Mouse (Mus musculus) right cerebral cortex, postnatal 4 days (tissue): ENCODE data around the gene Cxcl14.

Experiments
- DNase-seq: peaks from one replicate; pipeline ENCODE4 v3.0.0-alpha.2; 2022

The Cxcl14 gene

DNA sequence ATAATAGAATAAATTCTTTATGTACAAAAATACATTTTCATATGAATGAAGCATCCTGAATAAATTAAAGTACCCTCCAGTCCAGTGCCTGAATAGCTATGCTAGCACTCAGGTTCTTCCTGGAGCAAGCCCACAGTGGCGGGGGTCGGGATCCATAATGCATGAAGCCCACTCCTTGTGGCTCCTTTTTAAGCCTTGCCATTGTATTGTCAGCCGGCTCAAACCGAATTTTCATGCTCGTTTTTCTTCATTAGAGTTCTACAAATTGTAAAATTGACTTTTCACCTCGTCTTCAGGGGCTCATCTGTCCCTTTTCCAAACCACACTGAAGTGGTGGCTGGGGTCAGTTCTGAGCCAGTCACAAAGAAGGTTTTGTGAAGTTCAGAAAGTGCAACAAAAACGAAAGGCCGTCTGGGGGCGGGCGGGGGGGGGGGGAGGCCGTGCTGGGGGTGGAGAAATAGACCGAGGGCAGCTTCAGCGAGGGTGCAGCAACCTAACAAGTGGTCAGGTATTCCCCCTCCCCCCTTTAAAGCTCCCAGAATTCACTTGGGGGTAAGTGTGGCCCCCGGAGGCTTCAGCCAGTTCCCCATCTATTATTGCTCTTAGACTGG, 45.7 kb downstream of the Cxcl14 start:
- no peak for DNase-seq

DNA sequence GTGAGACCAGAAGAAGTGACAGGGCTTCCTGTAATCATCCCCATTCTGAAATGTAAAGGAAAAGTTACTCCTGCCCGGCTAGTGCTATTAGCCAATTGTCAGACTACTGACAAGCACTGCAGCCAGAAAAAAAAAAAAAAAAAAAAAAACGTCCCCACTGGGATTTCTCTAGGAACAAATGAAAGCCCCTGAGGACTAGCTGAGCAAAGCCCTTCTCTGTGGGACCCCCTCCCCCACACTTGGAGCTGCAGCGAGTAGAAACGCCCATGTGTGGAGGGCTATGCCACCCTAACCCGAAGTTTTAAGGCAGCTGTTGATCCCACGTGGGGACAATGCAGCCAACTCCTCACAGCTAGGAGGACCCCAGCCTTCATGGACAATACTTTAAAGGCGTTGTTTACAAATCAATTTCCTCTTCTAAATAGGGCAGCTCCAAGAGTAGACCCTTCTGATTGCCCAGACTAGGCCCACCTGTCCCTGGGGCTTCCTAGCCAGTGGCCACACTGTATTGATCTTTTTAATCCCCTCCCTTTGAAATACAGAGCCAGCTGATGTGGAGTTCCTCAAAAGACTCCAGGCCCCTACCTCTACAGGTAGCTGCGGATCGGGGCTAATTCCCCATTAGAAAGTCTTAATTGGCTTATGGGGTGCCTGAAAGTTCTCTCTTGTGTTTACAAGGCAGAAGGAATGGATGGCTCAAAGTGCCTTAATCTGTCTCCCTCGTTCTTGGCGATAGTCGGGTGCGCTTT, 46.6 kb downstream of the Cxcl14 start:
- no peak for DNase-seq

DNA sequence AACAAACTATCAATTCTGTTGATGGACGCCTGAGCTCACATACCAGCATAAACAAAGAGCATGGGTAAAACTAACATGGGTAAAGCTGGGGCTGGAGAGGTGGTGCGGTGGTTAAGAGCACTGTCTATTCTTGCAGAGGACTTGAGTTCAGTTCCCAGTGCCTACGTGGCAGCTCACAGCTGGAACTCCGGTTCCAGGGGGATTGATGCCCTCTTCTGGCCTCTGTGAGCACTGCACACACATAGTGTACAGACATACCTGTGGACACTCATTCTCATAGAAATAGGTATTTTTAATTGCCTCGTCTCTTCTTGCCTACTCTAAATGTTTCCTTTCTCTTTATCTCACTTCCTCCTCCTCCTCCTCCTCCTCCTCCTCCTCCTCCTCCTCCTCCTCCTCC, 53.2 kb downstream of the Cxcl14 start:
- DNase-seq = no peak

DNA sequence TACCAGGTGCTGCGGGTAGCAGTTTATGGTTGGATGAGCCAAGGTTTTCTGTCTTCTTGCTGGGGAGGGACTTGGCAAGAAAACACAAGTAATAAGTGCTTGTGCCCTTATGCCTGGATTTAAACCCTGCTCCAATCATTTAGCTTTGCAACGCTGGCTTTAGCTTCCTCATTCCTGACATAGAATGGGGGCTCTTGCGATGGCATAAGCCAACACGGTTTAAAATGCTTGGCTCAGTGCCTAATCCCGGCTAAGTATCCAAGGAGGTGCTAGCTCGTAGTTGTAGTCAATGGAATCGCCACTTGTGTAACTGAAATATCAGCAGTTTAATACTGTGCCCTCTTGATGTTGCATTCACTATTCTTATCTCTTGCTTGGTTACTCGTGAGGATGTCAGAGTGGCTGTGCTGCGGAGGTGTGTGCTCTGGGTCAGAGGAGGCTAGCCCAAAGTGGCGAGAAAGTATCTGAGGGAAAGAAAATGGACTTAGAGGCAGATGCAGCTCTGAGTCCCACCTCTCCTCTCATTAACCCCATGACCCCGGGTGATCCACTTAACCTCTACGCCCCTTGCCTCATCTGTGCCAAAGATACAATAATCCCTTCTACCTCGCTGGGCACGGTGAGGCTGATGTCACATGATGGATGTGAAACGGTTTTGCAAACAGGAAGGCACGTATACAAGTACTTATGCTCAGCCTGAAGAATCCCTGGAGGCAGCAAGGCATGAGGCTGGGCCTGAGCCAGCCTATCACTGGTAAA, 56.2 kb downstream of the Cxcl14 start:
- DNase-seq = no peak
